Mouse (Mus musculus) forebrain, postnatal 0 days (tissue): Measurements from ENCODE around the gene Nol3. TPM values are rescaled to one million over a fixed set of nuclear protein-coding genes. Genes with fewer than 3 reads are reported as not detected.

ENCODE experiments used
- ATAC-seq: fragments of 200-750 bp; cut with Nextera tagmentation; 2 replicates; pipeline ENCODE4 v1.8.0; 2017; ENCODE audit warnings: mild to moderate bottlenecking, moderate library complexity
- DNase-seq: peaks from one replicate; pipeline ENCODE4 v3.0.0-alpha.2; 2015
- H3K27ac ChIP-seq: fragments of 300-500 bp; sonication (generic); 2 replicates; pipeline ENCODE4 v1.5.1; 2014; ENCODE audit warnings: low read depth, mild to moderate bottlenecking, antibody characterized with exemption, low read length, moderate library complexity, mixed read lengths
- H3K27me3 ChIP-seq: fragments of 300-500 bp; sonication (generic); 2 replicates; pipeline ENCODE4 v1.6.1; 2014; ENCODE audit warnings: mild to moderate bottlenecking, low read length, mixed read lengths; ENCODE audit not compliant: insufficient read depth
- H3K36me3 ChIP-seq: fragments of 300-500 bp; sonication (generic); 2 replicates; pipeline ENCODE4 v1.6.1; 2014; ENCODE audit warnings: mild to moderate bottlenecking, moderate library complexity; ENCODE audit not compliant: insufficient read depth
- H3K4me1 ChIP-seq: fragments of 300-500 bp; sonication (generic); 2 replicates; pipeline ENCODE4 v1.6.1; 2014; ENCODE audit warnings: antibody characterized with exemption; ENCODE audit not compliant: insufficient read depth
- H3K4me2 ChIP-seq: fragments of 300-500 bp; sonication (generic); 2 replicates; pipeline ENCODE4 v1.6.1; 2014; ENCODE audit warnings: low read depth, mild to moderate bottlenecking, moderate library complexity
- H3K4me3 ChIP-seq: fragments of 300-500 bp; sonication (generic); 2 replicates; pipeline ENCODE4 v1.5.1; 2014; ENCODE audit warnings: low read depth, low read length, mixed read lengths
- H3K9ac ChIP-seq: fragments of 300-500 bp; sonication (generic); 2 replicates; pipeline ENCODE4 v1.6.1; 2014; ENCODE audit warnings: mild to moderate bottlenecking
- H3K9me3 ChIP-seq: fragments of 300-500 bp; sonication (generic); 2 replicates; pipeline ENCODE4 v1.6.1; 2016; ENCODE audit warnings: low read length
- CTCF ChIP-seq: sonication (generic); IDR thresholded peaks from 2 replicates; pipeline ENCODE4 v1.5.1; 2016; ENCODE audit warnings: antibody characterized with exemption, control low read depth, low read depth
- WGBS: fragments of 180-500 bp; shearing (Covaris S2); extraction: QIAGEN DNeasy Blood & Tissue Kit; methylation state at CpG from one replicate; pipeline ENCODE4 v1.1.7; 2014; 5-methylcytosine and 5-hydroxymethylcytosine counted together
- polyA plus RNA-seq: library from polyadenylated mRNA; unstranded; fragments of >200 nt; fragmentation: Nextera tagmentation; extraction: Ambion mirVana; gene quantifications from 2 replicates; pipeline ENCODE4 v1.2.1, GENCODE M21; 2015
- total RNA-seq: library from RNA; depleted of rRNA; stranded (reverse); fragments of >200 nt; gene quantifications from 2 replicates; pipeline ENCODE4 v1.2.3, GENCODE M21; 2014

Gene Nol3
- total and polyA plus RNA-seq, 2 experiments from 2014 or later: 1.7 to 4.3 TPM

GRCm38 (mm10) chr8:105307670-105308069 lies 31.7 kb downstream of the Nol3 start:
- DNase-seq: no peak
- no peak overlapping the region for H3K4me3 ChIP-seq
- H3K9me3 ChIP-seq: no peaks in the 10 kb centered on the region
- WGBS: 96% methylated on average over 13 of the region's 13 CpGs
- H3K27me3 ChIP-seq: no peaks in the 10 kb centered on the region
- H3K27ac ChIP-seq: no peak overlapping the region
- H3K4me1 ChIP-seq: peaks cover 4% of the 10 kb centered on the region; the same call in 1 of the 2 replicates
- ATAC-seq: no peak
- peaks cover 65% of the 10 kb centered on the region for H3K36me3 ChIP-seq
- H3K4me2 ChIP-seq: no peak overlapping the region
- no peak overlapping the region for H3K9ac ChIP-seq
- no peak for TF ChIP-seq CTCF

- 92% methylated on average over 10 of the region's 10 CpGs for WGBS
Observed at GRCm38 (mm10) chr8:105308428-105308827, 32.5 kb downstream of the Nol3 start.

GRCm38 (mm10) chr8:105309142-105309847 lies 33.4 kb downstream of the Nol3 start:
- no peak overlapping the region for H3K4me2 ChIP-seq
- WGBS: 81% methylated on average over 15 of the region's 15 CpGs
- H3K27ac ChIP-seq: no peak overlapping the region
- no peak overlapping the region for H3K4me3 ChIP-seq
- H3K27me3 ChIP-seq: no peaks in the 10 kb centered on the region
- H3K4me1 ChIP-seq: peaks cover 4% of the 10 kb centered on the region; the same call in 1 of the 2 replicates
- no peak for ATAC-seq
- H3K9me3 ChIP-seq: no peaks in the 10 kb centered on the region
- TF ChIP-seq CTCF: no peak
- H3K9ac ChIP-seq: no peak overlapping the region
- H3K36me3 ChIP-seq: peaks cover 67% of the 10 kb centered on the region
- no peak for DNase-seq

More at GRCm38 (mm10) chr8:105308428-105308827, 32.5 kb downstream of the Nol3 start:
- Histone ChIP-seq H3K9me3 (no peaks in the 10 kb centered on the region), H3K27me3 (no peaks in the 10 kb centered on the region), H3K4me2 (no peak overlapping the region), H3K4me3 (no peak overlapping the region), H3K4me1 (peaks cover 4% of the 10 kb centered on the region; the same call in 1 of the 2 replicates), H3K36me3 (peaks cover 66% of the 10 kb centered on the region), H3K9ac (no peak overlapping the region), H3K27ac (no peak overlapping the region)
- no peak for ATAC-seq
- no peak for DNase-seq
- no peak for TF ChIP-seq CTCF

- Histone ChIP-seq H3K27ac (no peak overlapping the region), H3K4me3 (no peak overlapping the region), H3K9ac (no peak overlapping the region), H3K27me3 (no peaks in the 10 kb centered on the region), H3K36me3 (peaks cover 68% of the 10 kb centered on the region), H3K9me3 (no peaks in the 10 kb centered on the region), H3K4me2 (no peak overlapping the region), H3K4me1 (peaks cover 4% of the 10 kb centered on the region; the same call in 1 of the 2 replicates)
- DNase-seq (no peak), ATAC-seq (no peak)
- TF ChIP-seq CTCF: no peak
- WGBS: 89% methylated on average over 8 of the region's 8 CpGs
Observed at GRCm38 (mm10) chr8:105310118-105310517, 34.2 kb downstream of the Nol3 start.

- H3K36me3 ChIP-seq: peaks cover 76% of the 10 kb centered on the region
- 0 out of 2 replicates have a peak, but pooled peaks have one; percentile 28 for TF ChIP-seq CTCF
Observed at GRCm38 (mm10) chr8:105311718-105312117, 35.8 kb downstream of the Nol3 start.

GRCm38 (mm10) chr8:105312891-105313481 lies 37.0 kb downstream of the Nol3 start:
- H3K27me3 ChIP-seq: no peaks in the 10 kb centered on the region
- DNase-seq: no peak
- TF ChIP-seq CTCF: no peak
- no peak overlapping the region for H3K4me2 ChIP-seq
- no peak for ATAC-seq
- H3K4me1 ChIP-seq: no peaks in the 10 kb centered on the region
- peaks cover 74% of the 10 kb centered on the region for H3K36me3 ChIP-seq
- WGBS: 86% methylated on average over 8 of the region's 8 CpGs
- H3K4me3 ChIP-seq: no peak overlapping the region
- no peaks in the 10 kb centered on the region for H3K9me3 ChIP-seq
- no peak overlapping the region for H3K9ac ChIP-seq
- H3K27ac ChIP-seq: no peak overlapping the region

More at GRCm38 (mm10) chr8:105311718-105312117, 35.8 kb downstream of the Nol3 start:
- Histone ChIP-seq H3K9ac (no peak overlapping the region), H3K9me3 (no peaks in the 10 kb centered on the region), H3K4me3 (no peak overlapping the region), H3K4me1 (no peaks in the 10 kb centered on the region), H3K4me2 (no peak overlapping the region), H3K27ac (no peak overlapping the region), H3K27me3 (no peaks in the 10 kb centered on the region)
- DNase-seq (no peak), ATAC-seq (0 out of 2 replicates have a peak, but pooled peaks have one; percentile 16)
- WGBS: 89% methylated on average over 1 of the region's 1 CpGs

GRCm38 (mm10) chr8:105313622-105314402 lies 37.9 kb downstream of the Nol3 start:
- TF ChIP-seq CTCF: no peak
- Histone ChIP-seq H3K36me3 (peaks cover 73% of the 10 kb centered on the region), H3K4me1 (no peaks in the 10 kb centered on the region), H3K27me3 (no peaks in the 10 kb centered on the region), H3K4me3 (no peak overlapping the region), H3K9me3 (no peaks in the 10 kb centered on the region), H3K9ac (no peak overlapping the region), H3K4me2 (no peak overlapping the region), H3K27ac (no peak overlapping the region)
- ATAC-seq (no peak), DNase-seq (no peak)
- 79% methylated on average over 9 of the region's 9 CpGs for WGBS
